Mouse (Mus musculus) limb, embryonic 14.5 days (tissue): ENCODE results near the gene Zcchc3. TPM values are rescaled to one million over a fixed set of nuclear protein-coding genes. Genes with fewer than 3 reads are reported as not detected.
A peak's percentile ranks its signal among the peaks of the same experiment; 100 is the strongest.

Experiments used
- ATAC-seq: fragments of 200-750 bp; cut with Nextera tagmentation; 2 replicates; pipeline ENCODE4 v1.8.0; 2017; ENCODE audit warnings: low read depth, moderate number of reproducible peaks, moderate TSS enrichment; ENCODE audit not compliant: low FRiP score
- DNase-seq: peaks from one replicate; pipeline ENCODE4 v3.0.0-alpha.2; 2015; ENCODE audit warnings: low spot score
- H3K27ac ChIP-seq: fragments of 300-500 bp; sonication (generic); replicated peaks from 2 replicates; pipeline ENCODE4 v1.5.1; 2014; ENCODE audit warnings: low read depth, mild to moderate bottlenecking, low read length, moderate library complexity, mixed read lengths
- H3K27me3 ChIP-seq: fragments of 300-500 bp; sonication (generic); 2 replicates; pipeline ENCODE4 v1.6.1; 2014; ENCODE audit warnings: low read length, mixed read lengths; ENCODE audit not compliant: control insufficient read depth, insufficient read depth
- H3K36me3 ChIP-seq: fragments of 300-500 bp; sonication (generic); 2 replicates; pipeline ENCODE4 v1.6.1; 2014; ENCODE audit warnings: mild to moderate bottlenecking, low read length, moderate library complexity, mixed read lengths; ENCODE audit not compliant: control insufficient read depth, insufficient read depth
- H3K4me1 ChIP-seq: fragments of 300-500 bp; sonication (generic); 2 replicates; pipeline ENCODE4 v1.6.1; 2014; ENCODE audit warnings: antibody characterized with exemption, low read length, mixed read lengths; ENCODE audit not compliant: control insufficient read depth, insufficient read depth
- H3K4me2 ChIP-seq: fragments of 300-500 bp; sonication (generic); replicated peaks from 2 replicates; pipeline ENCODE4 v1.6.1; 2014; ENCODE audit warnings: low read depth, mild to moderate bottlenecking, low read length, moderate library complexity; ENCODE audit not compliant: severe bottlenecking
- H3K4me3 ChIP-seq: fragments of 300-500 bp; sonication (generic); replicated peaks from 2 replicates; pipeline ENCODE4 v1.5.1; 2014; ENCODE audit warnings: low read length
- H3K9ac ChIP-seq: fragments of 300-500 bp; sonication (generic); 2 replicates; pipeline ENCODE4 v1.6.1; 2014; ENCODE audit warnings: mild to moderate bottlenecking, low read depth, low read length, moderate library complexity; ENCODE audit not compliant: severe bottlenecking
- H3K9me3 ChIP-seq: fragments of 300-500 bp; sonication (generic); 2 replicates; pipeline ENCODE4 v1.6.1; 2016; ENCODE audit warnings: low read length; ENCODE audit not compliant: control insufficient read depth
- POLR2A ChIP-seq: fragments of 200-500 bp; IDR thresholded peaks from 2 replicates; pipeline ENCODE4 v1.8.0; 2012; ENCODE audit warnings: inconsistent platforms, mild to moderate bottlenecking, moderate library complexity, borderline replicate concordance; ENCODE audit not compliant: insufficient read depth, insufficient read length; ENCODE audit errors: extremely low read depth
- WGBS: fragments of 180-500 bp; shearing (Covaris S2); extraction: QIAGEN DNeasy Blood & Tissue Kit; methylation state at CpG from one replicate; pipeline ENCODE4 v1.1.7; 2014; 5-methylcytosine and 5-hydroxymethylcytosine counted together
- polyA plus RNA-seq, 2 experiments: library from polyadenylated mRNA; depleted of rRNA in 1 of 2; stranded (reverse) in 1 of 2; unstranded in 1 of 2; fragments of >200 nt; fragmentation: Nextera tagmentation in 1 of 2; extraction: Ambion mirVana in 1 of 2; gene quantifications; 2 replicates each; pipeline versions ENCODE4 v1.2.1 to v1.2.3; 2012 to 2014

Gene Zcchc3
- polyA plus RNA-seq, 2 experiments, result 33.5 to 38.1 TPM

DNA sequence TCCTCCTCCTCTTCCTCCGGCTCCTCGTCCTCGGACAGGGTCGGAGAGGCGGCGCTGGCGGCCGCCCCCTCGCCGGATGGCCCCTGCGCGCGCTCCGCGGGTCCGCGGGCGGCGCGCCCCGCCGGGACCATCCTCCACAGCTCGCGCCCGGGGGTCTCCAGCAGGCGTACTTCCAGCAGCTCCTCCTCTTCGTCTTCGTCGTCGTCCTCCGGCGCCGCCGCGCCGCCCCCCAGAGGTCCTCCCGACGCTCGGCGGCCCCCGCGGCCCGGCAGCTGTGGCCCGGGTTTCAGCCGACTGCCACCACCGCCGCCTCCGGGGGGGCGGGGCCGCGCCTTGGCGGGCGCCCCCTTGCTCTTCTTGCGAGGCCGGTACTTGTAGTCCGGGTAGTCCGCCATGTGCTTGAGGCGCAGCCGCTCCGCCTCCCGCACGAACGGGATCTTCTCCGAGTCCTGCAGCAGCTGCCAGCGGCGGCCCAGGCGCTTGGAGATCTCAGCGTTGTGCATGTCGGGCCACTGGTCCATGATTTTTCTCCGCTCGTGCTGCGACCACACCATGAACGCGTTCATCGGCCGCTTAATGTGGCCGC, 17.7 kb downstream of the Zcchc3 start:
- WGBS, result 4% methylated on average over 45 of the region's 77 CpGs
- TF ChIP-seq POLR2A, result 0 out of 2 replicates have a peak, but pooled peaks have one; percentile 49

DNA sequence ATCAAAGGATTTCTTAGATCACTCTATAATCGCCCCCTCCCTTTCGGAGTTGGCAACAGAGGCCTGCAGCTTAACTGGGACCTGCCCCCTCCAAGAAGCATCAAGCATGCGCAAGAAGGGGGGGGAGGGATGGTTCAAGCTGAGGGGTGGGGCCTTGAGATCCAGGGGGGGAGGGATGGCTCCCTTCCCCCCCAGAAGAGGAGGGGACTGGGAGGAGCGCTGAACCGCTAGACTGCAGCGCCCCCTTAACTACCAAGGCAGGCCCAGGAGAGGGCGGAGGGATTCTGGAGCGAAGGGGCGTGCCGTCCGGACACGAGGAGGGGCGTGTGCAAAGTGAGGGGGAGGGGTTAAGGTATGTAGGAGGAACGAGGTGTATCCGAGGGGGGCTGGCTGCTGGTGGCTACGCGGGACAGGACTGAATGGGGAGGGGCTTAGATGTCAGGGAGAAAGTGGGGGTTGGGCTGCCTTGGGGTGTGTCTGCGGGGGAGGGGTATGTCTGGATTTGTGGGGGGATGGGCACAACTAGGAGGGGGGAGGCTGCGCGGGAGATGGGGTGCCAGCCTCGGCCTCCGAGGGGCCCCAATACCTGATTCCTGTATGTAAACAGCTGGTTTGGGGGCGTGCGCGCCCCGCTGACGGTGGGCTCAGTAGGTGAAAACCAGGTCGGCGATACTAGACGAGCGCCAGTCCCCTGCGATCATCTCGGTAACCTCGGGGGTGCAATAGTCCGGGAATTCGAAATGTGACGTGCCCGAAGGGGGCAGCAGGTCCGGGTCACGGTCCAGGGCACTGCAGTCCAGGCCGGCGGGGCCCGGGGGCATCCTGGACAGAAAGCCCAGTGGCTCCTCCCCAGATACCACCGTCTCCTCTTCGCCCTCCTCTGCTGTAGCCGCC, 18.5 kb downstream of the Zcchc3 start:
- peak; percentile 78 for ATAC-seq
- Histone ChIP-seq H3K4me2 (peak overlapping the region; percentile 92), H3K9ac (peak overlapping the region; percentile 94), H3K27me3 (no peaks in the 10 kb centered on the region), H3K27ac (peak overlapping the region; percentile 99), H3K4me1 (peaks cover 31% of the 10 kb centered on the region), H3K9me3 (no peaks in the 10 kb centered on the region), H3K4me3 (peak overlapping the region; percentile 93), H3K36me3 (peaks cover 19% of the 10 kb centered on the region)
- WGBS, result under 1% methylated on average over 39 of the region's 46 CpGs
- TF ChIP-seq POLR2A, result no peak
- DNase-seq, result peak; percentile 96

More for the DNA sequence above, 17.7 kb downstream of the Zcchc3 start:
- peak overlapping the region; percentile 99 for H3K27ac ChIP-seq
- peak overlapping the region; percentile 94 for H3K9ac ChIP-seq
- H3K36me3 ChIP-seq, result peaks cover 19% of the 10 kb centered on the region
- H3K9me3 ChIP-seq, result no peaks in the 10 kb centered on the region
- DNase-seq, result peak; percentile 78
- peaks cover 31% of the 10 kb centered on the region for H3K4me1 ChIP-seq
- peak; percentile 20 for ATAC-seq
- peak overlapping the region; percentile 92 for H3K4me2 ChIP-seq
- H3K27me3 ChIP-seq, result no peaks in the 10 kb centered on the region
- H3K4me3 ChIP-seq, result peak overlapping the region; percentile 93

DNA sequence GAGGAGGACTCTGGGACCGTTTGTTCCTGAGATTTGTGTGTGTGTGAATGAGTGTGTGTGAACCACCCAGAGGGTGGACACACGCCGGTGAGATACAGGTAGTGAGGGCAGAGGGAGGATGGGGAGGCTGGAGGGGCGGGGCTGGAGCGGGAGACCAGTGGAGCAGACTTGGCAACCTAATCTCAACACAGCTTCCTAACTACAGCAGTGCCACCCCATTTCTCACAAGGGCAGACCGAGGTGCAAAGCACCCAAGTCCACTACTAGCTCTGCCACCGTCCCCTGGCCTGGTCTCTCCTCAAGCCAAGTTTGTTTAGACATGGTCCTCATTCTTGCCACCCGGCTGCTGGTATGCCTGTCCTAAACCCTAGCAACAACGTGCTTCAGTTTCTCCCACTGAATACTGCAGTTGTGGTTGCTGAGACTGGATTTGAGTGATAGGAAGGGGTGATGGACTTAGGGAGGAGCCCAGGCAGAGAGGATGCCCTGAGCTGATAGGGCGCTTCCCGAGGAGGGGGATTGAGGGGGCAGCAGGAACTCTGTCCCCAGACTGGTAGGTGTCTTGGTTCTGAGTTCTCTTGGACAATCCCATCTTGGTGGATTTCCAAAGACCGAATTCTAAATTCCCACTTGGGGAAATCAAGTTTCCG, 19.4 kb downstream of the Zcchc3 start:
- WGBS, result 20% methylated on average over 13 of the region's 13 CpGs

GRCm38 (mm10) chr2:152393225-152394017, 21.4 kb downstream of the Zcchc3 start:
- H3K4me3 ChIP-seq, result no peak overlapping the region
- H3K9me3 ChIP-seq, result no peaks in the 10 kb centered on the region
- 49% methylated on average over 9 of the region's 9 CpGs for WGBS
- peaks cover 19% of the 10 kb centered on the region for H3K36me3 ChIP-seq
- H3K4me2 ChIP-seq, result no peak overlapping the region
- H3K9ac ChIP-seq, result no peak overlapping the region
- no peak overlapping the region for H3K27ac ChIP-seq
- TF ChIP-seq POLR2A, result no peak
- ATAC-seq (no peak), DNase-seq (no peak)
- H3K4me1 ChIP-seq, result peaks cover 19% of the 10 kb centered on the region
- H3K27me3 ChIP-seq, result no peaks in the 10 kb centered on the region

More for the DNA sequence above, 19.4 kb downstream of the Zcchc3 start:
- ATAC-seq (no peak), DNase-seq (no peak)
- H3K9me3 ChIP-seq, result no peaks in the 10 kb centered on the region
- TF ChIP-seq POLR2A, result no peak
- H3K36me3 ChIP-seq, result peaks cover 19% of the 10 kb centered on the region
- 0 out of 2 replicates have a peak overlapping the region, but pooled peaks have one; percentile 99 for H3K27ac ChIP-seq
- peak overlapping the region; percentile 92 for H3K4me2 ChIP-seq
- peak overlapping the region; percentile 53 for H3K9ac ChIP-seq
- no peaks in the 10 kb centered on the region for H3K27me3 ChIP-seq
- H3K4me3 ChIP-seq, result peak overlapping the region; percentile 93
- peaks cover 31% of the 10 kb centered on the region for H3K4me1 ChIP-seq
